Mouse (Mus musculus) G1E (cell line): ENCODE measurements at regions not wholly inside any gene's neighbourhood (a gene's known extent, or its start where the extent isn't known, plus 50 kb on each side); places are given as distances from the start of the nearest gene placed in this dataset.

Experiments used
- ATAC-seq: 2 replicates; pipeline ENCODE4 v1.8.0; 2016; ENCODE audit warnings: mild to moderate bottlenecking; ENCODE audit not compliant: insufficient number of reproducible peaks, poor library complexity, low FRiP score, severe bottlenecking; ENCODE audit errors: extremely low read depth
- DNase-seq: peaks from one replicate; pipeline ENCODE4 v3.0.0; 2012; ENCODE audit warnings: low spot score
- H3K27me3 ChIP-seq: 2 replicates; pipeline ENCODE4 v1.6.1; 2012; ENCODE audit warnings: mild to moderate bottlenecking, low read length, inconsistent platforms; ENCODE audit not compliant: insufficient read depth
- H3K36me3 ChIP-seq: replicated peaks from 2 replicates; pipeline ENCODE3; 2012; ENCODE audit warnings: mild to moderate bottlenecking, inconsistent platforms
- H3K4me1 ChIP-seq: 2 replicates; pipeline ENCODE4 v1.6.1; 2012; ENCODE audit warnings: low read depth, low read length, inconsistent platforms, mixed read lengths; ENCODE audit not compliant: insufficient read depth
- H3K4me3 ChIP-seq: 2 replicates; pipeline ENCODE4 v1.5.1; 2012; ENCODE audit warnings: low read depth, mild to moderate bottlenecking, inconsistent platforms, low read length, moderate library complexity, mixed read lengths
- H3K9me3 ChIP-seq: replicated peaks from 2 replicates; pipeline ENCODE4 v1.6.1; 2012; ENCODE audit warnings: inconsistent platforms
- CTCF ChIP-seq: IDR thresholded peaks from 2 replicates; pipeline ENCODE4 v1.5.1; 2012; ENCODE audit warnings: low read depth, low read length, inconsistent platforms, mixed read lengths
- GATA1 ChIP-seq: IDR thresholded peaks from 2 replicates; pipeline ENCODE4 v1.6.1; 2012; ENCODE audit warnings: borderline replicate concordance, low read length, inconsistent platforms, mixed read lengths
- GATA2 ChIP-seq: IDR thresholded peaks from 2 replicates; pipeline ENCODE4 v1.6.1; 2012; ENCODE audit warnings: low read depth, low read length, inconsistent platforms, borderline replicate concordance
- POLR2AphosphoS5 ChIP-seq: IDR thresholded peaks from 2 replicates; pipeline ENCODE4 v1.6.1; 2012; ENCODE audit warnings: low read depth, low read length, inconsistent platforms; ENCODE audit not compliant: insufficient replicate concordance
- TAL1 ChIP-seq: conservative IDR thresholded peaks from 2 replicates; pipeline ENCODE4 v1.6.1; 2012; ENCODE audit warnings: low read depth, low read length, inconsistent platforms, mixed read lengths

- peaks cover 64% of the 10 kb centered on the region for H3K9me3 ChIP-seq
- DNase-seq = no peak
Measured at GRCm38 (mm10) chr15:88202736-88203135, 397.4 kb upstream of the Zdhhc25 start.

GRCm38 (mm10) chr15:88213356-88213755, 386.7 kb upstream of the Zdhhc25 start:
- DNase-seq (no peak), ATAC-seq (no peak)

More at GRCm38 (mm10) chr15:88202736-88203135, 397.4 kb upstream of the Zdhhc25 start:
- H3K4me3 ChIP-seq = no peak overlapping the region
- H3K4me1 ChIP-seq = no peaks in the 10 kb centered on the region
- no peak for TF ChIP-seq GATA2
- TF ChIP-seq GATA1 = no peak
- no peak for TF ChIP-seq TAL1
- no peak for TF ChIP-seq CTCF
- no peak for TF ChIP-seq POLR2AphosphoS5
- ATAC-seq = no peak
- H3K36me3 ChIP-seq = no peaks in the 10 kb centered on the region
- H3K27me3 ChIP-seq = no peaks in the 10 kb centered on the region

GRCm38 (mm10) chr15:88214286-88214685, 385.8 kb upstream of the Zdhhc25 start:
- TF ChIP-seq POLR2AphosphoS5 (no peak), GATA2 (no peak), CTCF (no peak)
- ATAC-seq (no peak), DNase-seq (no peak)
- H3K4me1 ChIP-seq = no peaks in the 10 kb centered on the region
- no peaks in the 10 kb centered on the region for H3K36me3 ChIP-seq
- no peak overlapping the region for H3K4me3 ChIP-seq
- no peaks in the 10 kb centered on the region for H3K27me3 ChIP-seq
- H3K9me3 ChIP-seq = peaks cover 61% of the 10 kb centered on the region

More at GRCm38 (mm10) chr15:88213356-88213755, 386.7 kb upstream of the Zdhhc25 start:
- TF ChIP-seq GATA2 (no peak), GATA1 (no peak), CTCF (no peak), POLR2AphosphoS5 (no peak), TAL1 (no peak)
- Histone ChIP-seq H3K9me3 (peaks cover 66% of the 10 kb centered on the region), H3K36me3 (no peaks in the 10 kb centered on the region), H3K4me3 (no peak overlapping the region), H3K4me1 (no peaks in the 10 kb centered on the region), H3K27me3 (no peaks in the 10 kb centered on the region)

DNA sequence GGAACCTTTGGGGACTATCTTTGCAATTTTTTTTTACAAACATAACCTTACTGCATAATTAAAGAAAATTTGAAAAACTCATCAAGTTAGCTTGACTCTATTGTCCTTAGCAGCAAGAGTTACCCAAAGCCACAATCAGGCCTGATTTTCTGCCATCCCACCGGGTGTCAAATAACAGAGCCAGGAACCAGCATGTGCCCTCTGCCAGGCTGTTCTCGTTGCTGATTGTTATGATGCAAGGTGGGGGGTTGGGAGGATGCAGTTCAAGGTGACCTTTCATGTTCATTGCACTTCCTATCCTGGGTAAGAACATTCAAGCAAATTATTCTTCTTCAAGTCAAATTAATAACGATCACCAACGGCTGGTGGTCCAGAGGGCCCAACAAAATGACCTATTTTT, 370.6 kb upstream of the Zdhhc25 start:
- H3K4me1 ChIP-seq = no peaks in the 10 kb centered on the region
- H3K4me3 ChIP-seq = no peak overlapping the region
- H3K36me3 ChIP-seq = no peaks in the 10 kb centered on the region
- no peaks in the 10 kb centered on the region for H3K27me3 ChIP-seq
- H3K9me3 ChIP-seq = peaks cover 77% of the 10 kb centered on the region
- DNase-seq = no peak
- ATAC-seq = no peak
- TF ChIP-seq GATA2 (no peak), POLR2AphosphoS5 (no peak), CTCF (no peak), GATA1 (no peak), TAL1 (no peak)

DNA sequence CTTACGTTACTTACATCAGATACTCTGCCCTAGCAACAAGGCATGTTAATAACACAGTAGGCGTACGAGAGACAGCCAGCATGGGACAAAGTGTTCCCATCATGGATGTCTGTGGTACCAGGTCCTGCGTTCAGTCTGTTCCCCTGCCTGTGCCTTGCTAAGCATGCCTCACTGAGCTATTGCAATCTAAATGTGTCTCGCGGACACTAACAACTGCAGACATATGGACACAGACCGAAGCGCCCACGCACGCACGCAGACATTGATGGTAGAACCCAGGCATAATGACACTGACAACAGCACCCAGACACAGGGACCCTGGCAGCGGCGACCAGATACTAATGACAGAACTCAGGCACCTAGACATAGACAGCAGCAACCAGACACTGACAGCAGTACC, 355.5 kb upstream of the Zdhhc25 start:
- H3K36me3 ChIP-seq = no peaks in the 10 kb centered on the region
- no peak for ATAC-seq
- no peak for DNase-seq
- H3K4me3 ChIP-seq = no peak overlapping the region
- H3K9me3 ChIP-seq = peaks cover 83% of the 10 kb centered on the region
- no peaks in the 10 kb centered on the region for H3K27me3 ChIP-seq
- H3K4me1 ChIP-seq = no peaks in the 10 kb centered on the region
- no peak for TF ChIP-seq GATA2
- TF ChIP-seq CTCF = no peak
- TF ChIP-seq GATA1 = no peak
- no peak for TF ChIP-seq TAL1
- TF ChIP-seq POLR2AphosphoS5 = no peak

DNA sequence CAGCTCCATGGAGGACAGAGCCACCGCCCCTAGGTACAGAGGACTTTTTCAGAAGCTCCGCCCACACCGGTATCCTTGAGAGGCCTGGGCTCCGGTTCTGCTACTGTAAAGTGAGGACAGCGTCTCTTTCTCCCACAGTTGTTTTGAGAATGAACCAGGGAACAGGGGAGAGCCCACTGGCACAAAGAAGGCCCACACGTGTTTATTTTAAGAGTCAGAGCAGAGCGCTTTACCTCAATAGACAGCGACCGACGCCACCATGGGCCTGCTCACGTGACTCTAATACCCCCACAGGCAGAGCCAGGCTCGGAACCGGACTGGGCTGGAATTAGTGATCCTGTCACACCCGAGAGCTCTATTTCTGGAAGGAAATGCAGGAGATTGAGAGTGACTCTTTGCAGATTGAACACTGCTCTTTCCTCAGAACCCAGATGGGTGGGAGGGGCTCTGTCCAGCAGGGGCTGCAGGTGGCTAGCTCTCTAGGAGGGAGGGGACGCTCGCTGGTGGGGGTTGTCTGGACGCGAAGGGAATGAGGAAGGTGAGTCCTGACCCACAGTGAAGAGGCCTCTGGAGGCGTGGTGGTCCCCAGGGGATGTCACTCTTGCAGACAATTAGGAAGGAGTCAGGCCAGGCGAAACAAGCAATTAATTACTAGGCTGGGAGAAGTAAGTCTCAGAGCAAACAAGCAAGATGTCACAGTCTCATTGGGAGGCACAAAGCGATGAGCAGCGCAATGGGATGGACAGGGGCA, 354.4 kb upstream of the Zdhhc25 start:
- H3K4me1 ChIP-seq = no peaks in the 10 kb centered on the region
- no peaks in the 10 kb centered on the region for H3K36me3 ChIP-seq
- H3K4me3 ChIP-seq = no peak overlapping the region
- TF ChIP-seq TAL1 = no peak
- TF ChIP-seq GATA1 = no peak
- no peak for TF ChIP-seq CTCF
- TF ChIP-seq POLR2AphosphoS5 = no peak
- no peak for TF ChIP-seq GATA2
- H3K9me3 ChIP-seq = peaks cover 89% of the 10 kb centered on the region
- no peaks in the 10 kb centered on the region for H3K27me3 ChIP-seq
- ATAC-seq (no peak), DNase-seq (no peak)
